Mouse (Mus musculus) megakaryocyte, embryonic 14.5 days (primary cell): Measurements from ENCODE around the gene Eif4b.

Experiments used
- FLI1 ChIP-seq: IDR thresholded peaks from 2 replicates; pipeline ENCODE4 v1.6.1; 2012; ENCODE audit warnings: low read length, inconsistent platforms, mixed read lengths
- GATA1 ChIP-seq: IDR thresholded peaks from 3 replicates; pipeline ENCODE4 v1.6.1; 2012; ENCODE audit warnings: mixed read lengths, low read length, inconsistent platforms, borderline replicate concordance

DNA sequence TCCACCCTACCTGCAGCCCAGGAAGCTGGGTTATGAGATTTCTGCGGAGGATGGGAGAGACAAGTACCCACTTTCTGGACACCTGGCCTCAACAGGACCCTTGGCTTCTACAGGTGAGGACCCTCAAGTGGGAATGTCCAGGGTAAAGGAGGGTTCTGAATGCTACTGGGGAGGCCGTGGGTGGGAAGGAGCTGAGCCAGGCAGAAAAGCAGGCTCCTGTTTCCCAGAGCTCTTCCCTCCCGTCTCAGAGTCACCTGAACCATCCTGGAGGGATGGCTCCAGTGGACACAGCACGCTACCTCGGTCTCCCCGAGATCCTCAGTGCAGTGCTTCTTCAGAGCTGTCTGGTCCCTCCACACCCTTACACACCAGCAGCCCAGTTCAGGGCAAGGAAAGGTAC lies 38.6 kb downstream of the Eif4b start:
- TF ChIP-seq GATA1, result no peak
- TF ChIP-seq FLI1, result no peak
